Mouse (Mus musculus) G1E (cell line): Measurements from ENCODE around the gene Pipox.

Source experiments
- CTCF ChIP-seq: IDR thresholded peaks from 2 replicates; pipeline ENCODE4 v1.5.1; 2012; ENCODE audit warnings: low read depth, low read length, inconsistent platforms, mixed read lengths
- GATA1 ChIP-seq: IDR thresholded peaks from 2 replicates; pipeline ENCODE4 v1.6.1; 2012; ENCODE audit warnings: borderline replicate concordance, low read length, inconsistent platforms, mixed read lengths
- POLR2AphosphoS5 ChIP-seq: IDR thresholded peaks from 2 replicates; pipeline ENCODE4 v1.6.1; 2012; ENCODE audit warnings: low read depth, low read length, inconsistent platforms; ENCODE audit not compliant: insufficient replicate concordance

DNA sequence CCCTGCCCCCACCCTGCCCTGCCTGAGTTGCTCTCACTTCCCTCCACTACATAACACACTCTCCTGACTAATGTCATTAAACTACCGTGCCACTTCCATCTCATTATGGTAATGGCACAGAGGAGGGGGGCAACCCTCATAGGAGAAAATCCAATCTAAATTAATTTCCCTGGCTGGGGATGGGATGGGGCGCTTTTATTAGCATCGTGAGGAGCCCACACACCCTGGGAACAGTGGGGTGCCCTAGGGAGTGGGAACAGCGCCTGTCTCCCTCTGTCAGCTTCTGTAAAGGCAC, 50.0 kb downstream of the Pipox start:
- TF ChIP-seq POLR2AphosphoS5 (no peak), GATA1 (no peak), CTCF (no peak)
